Comparison of ENCODE assay signal across 25 mouse cellular contexts in genomic region chr19:46789782-46790181, GRCm38 (mm10).
"Had no signal": no experiment of that assay in that cellular context is flagged by ENCODE, and none has a peak within 500 bp of the region (broad histone marks: within the 10 kb centered on the region; RNA-seq: fewer than 3 reads in every experiment).

No protein-coding gene starts in this region.

- H3K4me1 ChIP-seq: heart, embryonic 15.5 days; hindbrain, embryonic 15.5 days; limb, embryonic 15.5 days had no signal

- H3K9me3 ChIP-seq: heart, embryonic 13.5 days; heart, embryonic 15.5 days; hindbrain, embryonic 13.5 days; hindbrain, embryonic 15.5 days; kidney, embryonic 15.5 days; limb, embryonic 13.5 days; limb, embryonic 15.5 days; liver, embryonic 12.5 days had no signal

- H3K27me3 ChIP-seq: heart, embryonic 13.5 days; heart, embryonic 15.5 days; hindbrain, embryonic 13.5 days; hindbrain, embryonic 15.5 days; kidney, embryonic 15.5 days; limb, embryonic 13.5 days; limb, embryonic 15.5 days had no signal

- ATAC-seq: hindbrain, postnatal 0 days; intestine, embryonic 16.5 days; liver, embryonic 12.5 days had no signal

- DNase-seq: gastrocnemius, adult 2 months; gastrocnemius, postnatal 10 days; gastrocnemius, postnatal 25 days; heart, adult 18-20 months; heart, postnatal 14 days; heart, postnatal 36 days; kidney, adult 11 months; kidney, postnatal 14 days; kidney, postnatal 36 days; layer of hippocampus, adult 9-11 months; layer of hippocampus, postnatal 36 days; left cerebral cortex, postnatal 4 days had no signal

- H3K9ac ChIP-seq: heart, embryonic 13.5 days; heart, embryonic 15.5 days; hindbrain, embryonic 13.5 days; hindbrain, embryonic 15.5 days; kidney, embryonic 15.5 days; limb, embryonic 13.5 days; limb, embryonic 15.5 days; liver, embryonic 12.5 days; liver, embryonic 14.5 days had no signal

- H3K4me3 ChIP-seq: gastrocnemius, adult 2 months; heart, embryonic 13.5 days; heart, embryonic 15.5 days; hindbrain, embryonic 13.5 days; hindbrain, embryonic 15.5 days; kidney, embryonic 15.5 days; limb, embryonic 13.5 days; limb, embryonic 15.5 days; liver, embryonic 12.5 days had no signal

- H3K36me3 ChIP-seq: heart, embryonic 13.5 days; heart, embryonic 15.5 days; hindbrain, embryonic 13.5 days; hindbrain, embryonic 15.5 days; kidney, embryonic 15.5 days; limb, embryonic 13.5 days; limb, embryonic 15.5 days; liver, embryonic 12.5 days had no signal

- H3K4me2 ChIP-seq: heart, embryonic 11.5 days; heart, embryonic 13.5 days; heart, embryonic 15.5 days; hindbrain, embryonic 13.5 days; hindbrain, embryonic 15.5 days; kidney, embryonic 15.5 days; limb, embryonic 13.5 days; limb, embryonic 15.5 days; liver, embryonic 12.5 days had no signal

- H3K27ac ChIP-seq: gastrocnemius, adult 2 months; heart, embryonic 13.5 days; heart, embryonic 15.5 days; hindbrain, embryonic 13.5 days; hindbrain, embryonic 15.5 days; hindbrain, postnatal 0 days; kidney, embryonic 15.5 days; kidney, postnatal 0 days; limb, embryonic 13.5 days; limb, embryonic 15.5 days; liver, embryonic 12.5 days; liver, embryonic 14.5 days had no signal
